Mouse (Mus musculus): ENCODE results near the gene Depdc5.

DNA sequence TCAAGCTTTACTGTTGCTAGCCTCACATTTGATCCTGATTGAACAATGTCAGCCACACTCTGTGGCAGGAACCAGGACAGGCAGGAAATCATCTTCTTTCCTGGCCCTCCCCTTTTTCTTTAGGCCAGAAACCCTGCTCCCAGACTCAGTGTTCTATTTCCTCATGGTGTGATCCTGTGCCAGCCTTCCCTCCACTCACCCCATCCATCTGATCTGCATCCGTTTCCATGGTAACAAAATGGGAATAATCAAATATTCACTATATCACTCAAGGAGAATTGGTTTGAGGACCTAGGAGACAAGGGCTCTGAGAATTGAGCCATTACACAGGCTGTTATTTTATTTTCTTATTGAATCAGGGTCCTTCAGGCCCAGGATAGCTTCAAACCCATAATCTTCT is 133.1 kb downstream of the Depdc5 start:
- no peak for TF ChIP-seq HCFC1 (IDR thresholded peaks at IDR 0.05; ENCODE audit: borderline replicate concordance, insufficient read depth, low read length)
- TF ChIP-seq CHD2 (IDR thresholded peaks at IDR 0.05; ENCODE audit: low read depth, low read length) = no peak
- no peak for TF ChIP-seq ZC3H11A (IDR thresholded peaks at IDR 0.05; ENCODE audit: borderline replicate concordance, low read depth, low read length)

Measured in ES-E14 (cell line).